Mouse (Mus musculus) hindbrain, embryonic 15.5 days (tissue): Measurements from ENCODE around the gene Tns3. TPM values are rescaled to one million over a fixed set of nuclear protein-coding genes. Genes with fewer than 3 reads are reported as not detected.

Source experiments
- ATAC-seq: fragments of 200-750 bp; cut with Nextera tagmentation; 2 replicates; pipeline ENCODE4 v1.8.0; 2017; ENCODE audit warnings: low read depth, moderate number of reproducible peaks, moderate TSS enrichment; ENCODE audit not compliant: low FRiP score
- H3K27ac ChIP-seq: fragments of 300-500 bp; sonication (generic); replicated peaks from 2 replicates; pipeline ENCODE4 v1.5.1; 2015; ENCODE audit warnings: mild to moderate bottlenecking, inconsistent platforms
- H3K27me3 ChIP-seq: fragments of 300-500 bp; sonication (generic); 2 replicates; pipeline ENCODE4 v1.6.1; 2015; ENCODE audit warnings: control low read depth, inconsistent platforms
- H3K36me3 ChIP-seq: fragments of 300-500 bp; sonication (generic); 2 replicates; pipeline ENCODE4 v1.6.1; 2015; ENCODE audit warnings: control low read depth, inconsistent platforms
- H3K4me1 ChIP-seq: fragments of 300-500 bp; sonication (generic); replicated peaks from 2 replicates; pipeline ENCODE4 v1.6.1; 2015; ENCODE audit warnings: control low read depth, inconsistent platforms
- H3K4me2 ChIP-seq: fragments of 300-500 bp; sonication (generic); 2 replicates; pipeline ENCODE4 v1.6.1; 2015; ENCODE audit warnings: moderate library complexity, mild to moderate bottlenecking, inconsistent platforms
- H3K4me3 ChIP-seq: fragments of 300-500 bp; sonication (generic); 2 replicates; pipeline ENCODE4 v1.5.1; 2015; ENCODE audit warnings: mild to moderate bottlenecking, inconsistent platforms
- H3K9ac ChIP-seq: fragments of 300-500 bp; sonication (generic); 2 replicates; pipeline ENCODE4 v1.6.1; 2015; ENCODE audit warnings: inconsistent platforms
- H3K9me3 ChIP-seq: fragments of 300-500 bp; sonication (generic); 2 replicates; pipeline ENCODE4 v1.6.1; 2016; ENCODE audit warnings: control low read depth, inconsistent platforms
- WGBS: fragments of 180-500 bp; shearing (Covaris S2); methylation state at CpG from one replicate; pipeline ENCODE4 v1.1.7; 2015; 5-methylcytosine and 5-hydroxymethylcytosine counted together
- polyA plus RNA-seq: library from polyadenylated mRNA; unstranded; fragments of >200 nt; fragmentation: Nextera tagmentation; extraction: Ambion mirVana; gene quantifications from 2 replicates; pipeline ENCODE4 v1.2.1, GENCODE M21; 2015

The Tns3 gene
- polyA plus RNA-seq, 1 experiment from 2014 or later: 7.4 TPM

GRCm38 (mm10) chr11:8602606-8603005 is 61.7 kb downstream of the Tns3 start:
- 75% methylated on average over 1 of the region's 1 CpGs for WGBS
- no peak for ATAC-seq
- H3K4me2 ChIP-seq: no peak overlapping the region
- no peaks in the 10 kb centered on the region for H3K9me3 ChIP-seq
- H3K36me3 ChIP-seq: no peaks in the 10 kb centered on the region
- no peaks in the 10 kb centered on the region for H3K27me3 ChIP-seq
- no peak overlapping the region for H3K4me3 ChIP-seq
- no peak overlapping the region for H3K9ac ChIP-seq
- H3K27ac ChIP-seq: no peak overlapping the region
- H3K4me1 ChIP-seq: 0 out of 2 replicates have a peak, but pooled peaks cover 4% of the 10 kb centered on the region

DNA sequence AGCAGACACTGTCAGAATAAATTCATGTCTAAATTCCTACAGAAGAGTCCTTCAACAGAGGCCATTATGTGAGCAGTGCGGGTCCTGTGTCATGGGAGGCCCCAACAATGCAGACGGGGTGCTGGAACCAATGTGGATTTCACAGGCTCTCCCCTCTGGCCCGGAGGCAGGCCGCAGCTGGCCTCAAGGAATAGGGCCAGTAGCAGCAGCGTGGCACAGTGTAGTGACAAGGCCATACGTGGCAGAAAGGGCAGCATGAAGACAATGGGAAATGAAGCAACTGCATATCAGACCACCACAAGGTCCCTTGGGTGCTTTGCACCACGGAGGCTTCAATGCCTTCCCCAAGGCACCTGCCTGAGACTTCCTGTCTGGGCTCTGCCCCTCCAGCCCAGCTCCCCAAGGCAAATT is 62.9 kb downstream of the Tns3 start:
- Histone ChIP-seq H3K4me2 (no peak overlapping the region), H3K9me3 (no peaks in the 10 kb centered on the region), H3K36me3 (no peaks in the 10 kb centered on the region), H3K27me3 (no peaks in the 10 kb centered on the region), H3K9ac (no peak overlapping the region), H3K27ac (no peak overlapping the region), H3K4me3 (no peak overlapping the region), H3K4me1 (0 out of 2 replicates have a peak, but pooled peaks cover 4% of the 10 kb centered on the region)
- 24% methylated on average over 7 of the region's 7 CpGs for WGBS
- ATAC-seq: 0 out of 2 replicates have a peak, but pooled peaks have one; percentile 36

GRCm38 (mm10) chr11:8595642-8596041 is 68.7 kb downstream of the Tns3 start:
- 96% methylated on average over 5 of the region's 5 CpGs for WGBS
- Histone ChIP-seq H3K4me3 (no peak overlapping the region), H3K9me3 (no peaks in the 10 kb centered on the region), H3K4me1 (no peaks in the 10 kb centered on the region), H3K27me3 (no peaks in the 10 kb centered on the region), H3K4me2 (no peak overlapping the region), H3K9ac (no peak overlapping the region), H3K36me3 (no peaks in the 10 kb centered on the region), H3K27ac (no peak overlapping the region)
- no peak for ATAC-seq

DNA sequence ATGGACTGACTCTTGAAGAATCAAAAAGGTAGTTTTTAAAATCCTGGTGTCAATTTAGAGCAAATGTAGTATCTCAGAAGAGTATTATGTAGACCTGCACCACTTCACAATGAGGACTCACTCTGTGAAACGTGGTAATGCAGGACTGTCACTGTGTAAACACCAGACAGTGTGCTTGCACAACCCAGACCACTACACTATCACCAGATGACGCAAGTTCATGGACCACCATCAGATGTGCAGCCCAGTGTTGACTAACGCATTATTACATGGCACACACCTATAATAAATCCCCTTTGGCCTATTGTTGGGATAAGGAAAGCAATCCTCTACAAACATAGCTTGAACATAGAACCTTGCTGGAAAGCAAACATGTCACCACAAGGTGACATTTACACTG is 71.2 kb downstream of the Tns3 start:
- Histone ChIP-seq H3K4me1 (no peaks in the 10 kb centered on the region), H3K4me2 (no peak overlapping the region), H3K27me3 (no peaks in the 10 kb centered on the region), H3K9ac (no peak overlapping the region), H3K4me3 (no peak overlapping the region), H3K9me3 (no peaks in the 10 kb centered on the region), H3K27ac (no peak overlapping the region), H3K36me3 (no peaks in the 10 kb centered on the region)
- ATAC-seq: no peak
- WGBS: 93% methylated on average over 3 of the region's 3 CpGs

DNA sequence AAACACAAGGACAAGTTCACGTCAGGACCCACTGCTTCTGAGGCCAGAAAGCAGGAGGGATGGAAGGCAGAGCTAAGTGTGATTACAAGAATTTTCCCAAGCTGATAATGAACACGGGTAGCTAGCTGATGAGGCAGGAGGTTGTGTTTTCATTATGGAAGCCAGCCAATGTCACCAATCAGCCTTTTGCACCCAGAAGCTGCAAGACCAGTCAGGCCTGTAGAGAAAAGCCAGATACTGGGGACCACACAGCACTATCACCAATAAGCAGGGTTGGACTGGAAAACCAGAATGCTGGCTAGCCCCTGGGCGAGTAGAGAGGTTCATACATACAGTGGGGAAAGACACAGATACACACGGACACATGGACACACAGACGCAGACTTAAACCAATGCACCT is 73.1 kb downstream of the Tns3 start:
- whole genome bisulfite sequencing: 92% methylated on average over 5 of the region's 5 CpGs
- H3K9me3 ChIP-seq: no peaks in the 10 kb centered on the region
- H3K36me3 ChIP-seq: no peaks in the 10 kb centered on the region
- no peaks in the 10 kb centered on the region for H3K4me1 ChIP-seq
- no peak overlapping the region for H3K9ac ChIP-seq
- no peak overlapping the region for H3K27ac ChIP-seq
- no peak for ATAC-seq
- H3K4me3 ChIP-seq: no peak overlapping the region
- H3K27me3 ChIP-seq: no peaks in the 10 kb centered on the region
- H3K4me2 ChIP-seq: no peak overlapping the region

DNA sequence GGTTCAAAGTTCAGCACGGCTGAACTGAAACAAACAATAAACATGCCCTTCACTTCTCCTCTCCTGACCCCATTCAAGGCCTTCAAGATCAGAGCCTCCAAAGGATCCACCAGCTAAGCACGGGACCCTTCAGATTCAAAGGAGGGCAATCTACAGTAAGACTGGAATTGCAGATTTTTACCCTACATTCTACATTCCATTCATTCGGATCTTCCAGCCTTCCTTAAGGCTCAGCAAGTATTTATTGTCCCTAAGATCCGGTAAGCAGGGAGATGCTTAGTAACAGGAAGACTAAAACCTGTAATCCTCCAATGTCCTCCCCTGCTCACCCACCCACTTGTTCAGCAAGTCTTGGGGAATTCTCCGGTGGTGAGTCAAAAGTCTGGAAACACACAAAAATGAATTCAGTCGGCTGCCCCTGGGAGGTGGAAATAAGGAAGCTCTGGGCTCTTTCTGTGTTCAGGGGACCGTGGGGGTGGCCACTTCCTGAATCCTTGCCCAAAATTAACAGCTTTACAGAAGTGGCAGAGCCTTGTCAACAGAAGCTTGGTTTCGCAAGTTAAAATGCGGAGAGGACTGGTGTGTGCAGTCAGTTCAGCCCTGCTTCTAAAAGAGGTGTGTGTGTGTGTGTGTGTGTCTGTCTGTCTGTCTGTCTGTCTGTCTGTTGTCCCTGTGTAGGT is 75.0 kb downstream of the Tns3 start:
- H3K27me3 ChIP-seq: no peaks in the 10 kb centered on the region
- H3K4me1 ChIP-seq: no peaks in the 10 kb centered on the region
- H3K4me2 ChIP-seq: no peak overlapping the region
- no peaks in the 10 kb centered on the region for H3K36me3 ChIP-seq
- no peak for ATAC-seq
- no peaks in the 10 kb centered on the region for H3K9me3 ChIP-seq
- no peak overlapping the region for H3K4me3 ChIP-seq
- H3K9ac ChIP-seq: no peak overlapping the region
- WGBS: 69% methylated on average over 9 of the region's 9 CpGs
- no peak overlapping the region for H3K27ac ChIP-seq

GRCm38 (mm10) chr11:8587941-8588340 is 76.4 kb downstream of the Tns3 start:
- Histone ChIP-seq H3K4me2 (no peak overlapping the region), H3K36me3 (no peaks in the 10 kb centered on the region), H3K27me3 (no peaks in the 10 kb centered on the region), H3K4me3 (no peak overlapping the region), H3K9ac (no peak overlapping the region), H3K9me3 (no peaks in the 10 kb centered on the region), H3K4me1 (no peaks in the 10 kb centered on the region), H3K27ac (no peak overlapping the region)
- no peak for ATAC-seq
- WGBS: 91% methylated on average over 3 of the region's 3 CpGs

DNA sequence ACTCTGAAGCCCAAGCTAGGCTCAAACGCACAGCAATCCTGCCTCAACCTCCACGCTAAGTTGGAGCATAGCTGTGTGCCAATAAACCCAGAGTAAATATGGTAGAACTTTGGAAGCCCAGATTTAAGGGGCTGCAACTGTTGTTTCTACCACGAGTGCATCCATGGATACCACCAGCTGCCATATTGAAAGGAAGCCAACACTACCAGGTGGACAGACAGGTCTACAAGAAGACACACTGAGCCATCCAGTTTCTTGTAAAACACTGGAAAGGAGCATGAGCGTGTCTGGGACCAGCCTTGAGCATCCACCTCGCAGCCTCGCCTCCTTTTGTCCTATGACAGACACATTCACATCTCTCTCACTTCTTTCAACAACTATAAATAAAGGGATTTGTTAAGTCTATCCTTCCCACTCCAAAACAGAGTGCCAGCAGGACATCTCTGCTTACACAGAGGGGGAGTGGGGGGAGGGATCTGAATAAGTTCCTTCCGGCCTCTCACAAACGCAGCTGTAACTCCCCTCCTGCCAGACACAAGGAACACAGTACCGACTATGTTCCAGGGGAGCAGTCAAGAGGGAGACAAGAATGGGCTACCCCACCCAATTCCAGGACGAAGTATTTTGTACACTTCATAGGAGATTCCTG is 77.2 kb downstream of the Tns3 start:
- Histone ChIP-seq H3K9me3 (no peaks in the 10 kb centered on the region), H3K4me3 (no peak overlapping the region), H3K27ac (no peak overlapping the region), H3K4me1 (no peaks in the 10 kb centered on the region), H3K27me3 (no peaks in the 10 kb centered on the region), H3K9ac (no peak overlapping the region), H3K4me2 (no peak overlapping the region), H3K36me3 (no peaks in the 10 kb centered on the region)
- no peak for ATAC-seq
- WGBS: 51% methylated on average over 10 of the region's 10 CpGs

GRCm38 (mm10) chr11:8586374-8586773 is 78.0 kb downstream of the Tns3 start:
- Histone ChIP-seq H3K4me1 (no peaks in the 10 kb centered on the region), H3K36me3 (no peaks in the 10 kb centered on the region), H3K4me2 (no peak overlapping the region), H3K27me3 (no peaks in the 10 kb centered on the region), H3K9me3 (no peaks in the 10 kb centered on the region), H3K27ac (no peak overlapping the region), H3K4me3 (no peak overlapping the region), H3K9ac (no peak overlapping the region)
- WGBS: 77% methylated on average over 2 of the region's 2 CpGs
- no peak for ATAC-seq

DNA sequence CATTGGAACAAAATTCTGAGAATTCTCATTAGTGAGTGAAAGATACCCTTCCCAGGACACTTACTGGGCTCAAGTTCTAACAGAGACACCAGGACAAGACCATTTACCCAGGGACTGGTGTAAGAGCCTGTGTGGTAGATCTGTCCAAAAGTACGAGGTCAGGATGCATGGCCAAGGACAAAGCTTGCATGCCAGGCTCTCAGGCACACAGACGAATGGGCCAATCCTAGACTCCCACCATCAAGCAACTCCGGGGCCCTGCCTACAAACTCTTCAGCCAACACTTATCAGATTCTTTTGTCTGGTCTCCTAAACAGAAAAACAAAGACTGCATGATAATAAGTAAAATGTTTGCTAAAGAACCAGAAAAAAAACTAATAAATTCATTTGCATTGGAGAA is 78.6 kb downstream of the Tns3 start:
- Histone ChIP-seq H3K27me3 (no peaks in the 10 kb centered on the region), H3K4me1 (no peaks in the 10 kb centered on the region), H3K9ac (no peak overlapping the region), H3K27ac (no peak overlapping the region), H3K9me3 (no peaks in the 10 kb centered on the region), H3K4me3 (no peak overlapping the region), H3K4me2 (no peak overlapping the region), H3K36me3 (no peaks in the 10 kb centered on the region)
- no peak for ATAC-seq
- WGBS: 84% methylated on average over 3 of the region's 3 CpGs

DNA sequence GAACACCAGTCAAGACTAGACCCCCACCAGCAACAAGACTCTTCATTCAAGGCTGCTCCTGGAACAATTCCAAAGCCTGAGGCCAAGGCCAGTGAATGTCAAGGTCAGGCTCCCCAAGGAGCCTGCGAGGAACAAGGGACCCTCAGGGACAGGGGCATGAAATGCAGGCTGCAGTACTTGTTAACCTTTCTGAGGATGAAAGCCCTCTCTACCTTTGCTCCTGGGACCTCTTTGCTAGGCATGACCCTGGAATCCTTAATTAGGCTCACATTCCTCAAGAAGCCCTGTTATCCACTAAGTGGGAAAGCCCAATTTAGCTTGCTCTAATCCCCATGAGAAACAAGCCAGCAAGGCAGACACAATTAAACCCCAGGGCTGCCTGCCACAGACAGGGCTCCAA is 79.4 kb downstream of the Tns3 start:
- WGBS: 51% methylated on average over 1 of the region's 1 CpGs
- Histone ChIP-seq H3K4me1 (no peaks in the 10 kb centered on the region), H3K4me3 (no peak overlapping the region), H3K4me2 (no peak overlapping the region), H3K9me3 (no peaks in the 10 kb centered on the region), H3K27me3 (no peaks in the 10 kb centered on the region), H3K36me3 (no peaks in the 10 kb centered on the region), H3K9ac (no peak overlapping the region), H3K27ac (no peak overlapping the region)
- ATAC-seq: no peak

GRCm38 (mm10) chr11:8584307-8584706 is 80.0 kb downstream of the Tns3 start:
- H3K4me1 ChIP-seq: no peaks in the 10 kb centered on the region
- H3K9ac ChIP-seq: no peak overlapping the region
- no peak for ATAC-seq
- H3K36me3 ChIP-seq: no peaks in the 10 kb centered on the region
- H3K4me2 ChIP-seq: no peak overlapping the region
- no peak overlapping the region for H3K27ac ChIP-seq
- 74% methylated on average over 2 of the region's 2 CpGs for WGBS
- H3K9me3 ChIP-seq: no peaks in the 10 kb centered on the region
- no peak overlapping the region for H3K4me3 ChIP-seq
- H3K27me3 ChIP-seq: no peaks in the 10 kb centered on the region

DNA sequence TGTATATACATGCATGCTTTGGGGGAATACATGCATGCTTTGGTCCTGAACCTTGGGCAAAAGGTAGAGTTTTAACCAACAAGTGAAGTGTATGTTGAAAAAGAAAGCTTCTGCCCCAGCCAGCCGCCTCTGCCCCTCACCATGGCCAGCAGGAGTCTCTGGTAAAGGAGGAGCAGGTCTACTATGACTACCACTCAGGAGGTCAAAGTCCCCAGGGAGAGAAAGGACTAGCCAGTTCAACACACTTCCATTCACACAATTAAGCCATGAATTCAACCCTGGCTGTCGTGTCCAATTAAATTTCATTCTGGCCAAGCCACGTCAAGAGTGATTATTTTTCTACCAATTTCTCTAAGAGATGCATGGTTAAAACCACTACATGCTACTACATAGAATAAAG is 81.2 kb downstream of the Tns3 start:
- Histone ChIP-seq H3K27me3 (no peaks in the 10 kb centered on the region), H3K4me1 (no peaks in the 10 kb centered on the region), H3K9me3 (no peaks in the 10 kb centered on the region), H3K27ac (no peak overlapping the region), H3K36me3 (no peaks in the 10 kb centered on the region), H3K4me3 (no peak overlapping the region), H3K4me2 (no peak overlapping the region), H3K9ac (no peak overlapping the region)
- 86% methylated on average over 3 of the region's 3 CpGs for WGBS
- no peak for ATAC-seq
